In genomic region chr2:77707138-77707537, GRCm38 (mm10) we compare ENCODE assay signal across 17 mouse cellular contexts.
"Had no signal": no experiment of that assay in that cellular context is flagged by ENCODE, and none has a peak within 500 bp of the region (broad histone marks: within the 10 kb centered on the region; RNA-seq: fewer than 3 reads in every experiment).

No protein-coding gene starts in this region.

- H3K4me2 ChIP-seq: lung, embryonic 14.5 days; midbrain, embryonic 13.5 days; neural tube, embryonic 12.5 days had no signal

- DNase-seq: lung, adult 18-20 months; lung, embryonic 14.5 days; lung, postnatal 10 days; lung, postnatal 4 days; retina, postnatal 1 day; right cerebral cortex, adult 18-20 months; right cerebral cortex, postnatal 25 days; right cerebral cortex, postnatal 4 days; spleen, adult 18-20 months; thymus, adult 18-20 months; thymus, postnatal 14 days; thymus, postnatal 36 days had no signal

- H3K36me3 ChIP-seq: midbrain, embryonic 10.5 days; midbrain, embryonic 13.5 days; neural tube, embryonic 12.5 days had no signal

- H3K4me3 ChIP-seq: midbrain, embryonic 10.5 days; midbrain, embryonic 13.5 days; myocyte; neural tube, embryonic 12.5 days had no signal

- H3K9ac ChIP-seq: liver, embryonic 14.5 days; lung, embryonic 14.5 days; midbrain, embryonic 13.5 days; neural tube, embryonic 12.5 days had no signal

- H3K27ac ChIP-seq: liver, embryonic 14.5 days; midbrain, embryonic 10.5 days; midbrain, embryonic 13.5 days; neural tube, embryonic 12.5 days had no signal

- H3K9me3 ChIP-seq: midbrain, embryonic 10.5 days; midbrain, embryonic 13.5 days; neural tube, embryonic 12.5 days had no signal

- ATAC-seq: midbrain, embryonic 13.5 days had no signal

- H3K27me3 ChIP-seq: midbrain, embryonic 13.5 days; neural tube, embryonic 12.5 days had no signal
